Mouse (Mus musculus): Measurements from ENCODE around the gene Cnpy4.
"Not testable (repeated sequence)": the region's sequence is repeated elsewhere in the genome, so short reads cannot be mapped to it uniquely, and the experiment has no call there.

The Cnpy4 gene

DNA sequence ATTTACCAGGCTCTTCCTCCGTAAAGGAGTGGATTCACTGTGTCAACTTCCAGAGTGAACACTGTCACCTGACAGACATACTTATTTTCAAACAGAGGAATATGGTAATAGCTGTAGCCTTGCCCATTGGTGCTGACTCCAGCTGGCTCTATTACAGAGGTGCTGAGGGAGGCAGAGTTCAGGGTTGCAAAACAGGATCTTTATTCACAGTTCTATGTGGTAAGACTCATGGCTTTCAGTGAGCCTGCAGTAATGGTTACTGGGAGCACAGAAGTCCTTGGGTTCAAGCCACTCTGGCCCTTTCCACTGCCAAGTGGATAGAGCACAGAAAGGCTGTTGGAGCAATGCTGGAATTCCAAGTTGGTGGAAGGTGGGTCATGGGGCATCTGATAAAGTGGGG is 20.0 kb downstream of the Cnpy4 start:
- no peak for DNase-seq

DNA sequence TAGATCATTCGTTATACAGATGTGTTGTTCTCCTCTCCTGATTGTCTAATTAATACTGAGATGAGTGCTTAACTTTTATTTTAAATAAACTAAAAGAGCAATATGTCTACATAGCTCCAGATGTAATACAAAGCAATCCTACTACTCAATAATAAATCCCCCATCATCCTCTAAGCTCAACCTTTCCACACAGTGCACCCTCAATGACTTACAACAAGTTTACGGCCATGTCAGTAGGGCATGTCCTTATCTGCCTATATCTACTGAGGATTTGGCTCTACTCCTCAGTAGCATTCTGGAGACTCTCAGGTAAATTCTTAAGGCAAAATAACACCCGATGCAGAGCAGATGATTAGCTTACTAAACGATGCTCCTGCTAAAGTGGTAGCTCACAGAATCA is 20.6 kb downstream of the Cnpy4 start:
- no peak for DNase-seq

DNA sequence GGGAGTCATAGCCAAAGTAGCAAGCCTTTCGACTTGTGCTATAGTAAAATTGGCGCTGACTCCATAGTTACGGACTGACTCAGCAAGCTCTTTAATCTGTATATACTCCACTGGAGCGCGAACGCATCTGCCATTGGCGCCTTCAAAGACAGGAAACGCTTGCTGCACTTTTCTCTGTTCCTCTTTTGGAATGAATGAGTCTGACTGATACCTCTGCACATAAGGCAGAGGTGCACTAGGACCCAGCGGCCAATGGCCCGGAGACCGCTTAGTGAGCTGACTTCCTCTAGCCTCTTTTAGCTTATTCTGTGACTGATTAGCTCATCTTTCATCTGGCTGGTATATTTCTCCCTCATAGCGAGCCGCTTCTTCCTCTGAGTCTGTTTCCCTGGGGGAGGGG is 29.3 kb downstream of the Cnpy4 start:
- DNase-seq = not testable (repeated sequence)

DNA sequence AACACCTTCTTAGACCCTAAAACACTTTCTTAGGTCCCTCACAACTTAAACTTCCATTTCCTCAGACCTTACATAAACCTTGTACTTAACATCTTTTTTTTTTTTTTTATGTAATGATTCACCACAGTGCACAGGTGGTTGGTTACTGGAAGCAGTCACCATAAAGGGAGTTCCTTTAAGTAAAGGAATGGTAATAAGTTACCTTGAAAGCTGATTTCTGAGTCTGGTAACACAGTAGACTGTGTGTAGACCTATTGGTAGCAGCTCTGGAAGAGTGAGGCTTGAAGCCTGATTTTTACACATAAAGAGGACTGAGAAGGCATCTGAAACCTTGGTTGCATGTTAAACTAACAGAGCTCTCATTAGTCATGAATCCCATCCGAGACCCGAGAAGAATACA is 32.6 kb downstream of the Cnpy4 start:
- DNase-seq = no peak

- DNase-seq = peak; percentile 91
Measured at GRCm38 (mm10) chr5:138222111-138222510, 34.8 kb downstream of the Cnpy4 start.

GRCm38 (mm10) chr5:138223287-138223686 is 36.0 kb downstream of the Cnpy4 start:
- no peak for DNase-seq

DNA sequence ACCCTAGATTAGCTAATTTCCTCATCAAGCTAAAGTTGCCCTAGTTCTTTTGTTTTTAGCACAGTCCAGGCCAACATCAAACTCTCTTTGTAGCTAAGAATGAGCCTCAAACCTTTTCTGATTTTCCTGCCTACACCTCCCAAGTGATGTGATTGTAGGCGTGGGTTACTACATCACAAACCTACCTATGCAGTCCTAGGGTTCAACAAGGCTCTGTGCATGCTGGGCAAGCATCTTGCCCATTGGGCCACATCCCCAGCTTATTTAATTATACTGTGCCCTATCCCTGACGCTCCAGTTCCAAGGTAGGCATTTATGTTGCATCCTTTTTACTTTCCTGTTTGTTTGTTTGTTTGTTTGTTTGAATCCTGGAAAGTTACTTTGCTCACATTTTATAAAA is 38.4 kb downstream of the Cnpy4 start, which contains the start of gene Nxpe5:
TSS of gene Nxpe5 (plus strand) at position 199 of the 400 bp plus-strand sequence.
- no peak for DNase-seq

- DNase-seq = no peak
Measured at GRCm38 (mm10) chr5:138226491-138226890, 39.2 kb downstream of the Cnpy4 start.

- DNase-seq = no peak
Measured at GRCm38 (mm10) chr5:138227367-138227766, 40.1 kb downstream of the Cnpy4 start.

DNA sequence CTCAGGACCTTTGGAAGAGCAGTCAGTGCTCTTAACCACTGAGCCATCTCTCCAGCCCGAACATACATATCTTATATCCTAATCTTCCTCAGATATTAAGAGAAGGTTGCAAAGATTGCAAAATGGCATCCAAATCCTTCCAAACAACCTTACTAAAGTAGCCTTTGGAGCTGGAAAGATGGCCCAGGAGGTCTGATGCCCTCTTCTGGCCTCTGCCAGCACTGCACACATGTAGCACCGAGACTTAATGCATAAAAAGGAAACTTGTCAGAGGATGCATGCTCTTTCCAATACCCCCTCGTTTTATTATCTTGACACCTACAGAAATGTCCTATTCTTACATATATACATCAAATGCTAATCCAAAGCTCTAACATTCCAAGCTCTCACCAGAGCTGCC is 40.7 kb downstream of the Cnpy4 start:
- no peak for DNase-seq

- DNase-seq = no peak
Measured at GRCm38 (mm10) chr5:138229511-138229910, 42.2 kb downstream of the Cnpy4 start.

- DNase-seq = peak; percentile 32
Measured at GRCm38 (mm10) chr5:138233778-138234177, 46.5 kb downstream of the Cnpy4 start.

GRCm38 (mm10) chr5:138234224-138234623 is 46.9 kb downstream of the Cnpy4 start:
- no peak for DNase-seq

DNA sequence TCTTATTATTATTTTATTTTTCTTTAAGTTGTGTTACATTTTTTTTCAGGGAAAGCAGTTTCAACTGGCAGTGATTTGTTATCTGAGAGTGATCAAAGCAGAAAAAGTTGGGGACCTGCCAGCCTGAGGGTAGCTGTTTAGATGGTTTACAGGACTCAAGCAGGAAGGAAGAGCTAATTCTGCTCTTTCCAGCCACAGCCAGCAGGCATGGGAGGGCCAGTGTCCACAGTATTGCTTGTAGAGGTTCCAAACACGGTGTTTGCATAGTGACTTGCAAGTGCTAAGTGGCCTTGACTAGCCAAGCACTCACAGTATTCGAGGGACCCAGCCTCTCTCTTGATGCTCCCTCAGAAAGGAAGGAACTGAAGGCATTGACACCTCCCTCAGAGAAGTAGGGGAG is 54.2 kb downstream of the Cnpy4 start:
- no peak for DNase-seq

Measured in kidney, postnatal 14 days (tissue).